Comparison of ENCODE assay signal across 8 mouse cellular contexts in genomic region chr3:84220748-84221147, GRCm38 (mm10). TPM values are rescaled to one million over a fixed set of nuclear protein-coding genes. Genes with fewer than 3 reads are reported as not detected.
DNase-seq lines count a peak whose midpoint lies in the region; ATAC-seq lines count a peak whose summit lies in the region.

No protein-coding gene starts in this region.

- H3K9ac ChIP-seq in intestine, embryonic 16.5 days (ENCODE audit: low read depth, low read length): peak overlapping the region; percentile 45; the same call in 1 of the 2 replicates
- H3K9ac ChIP-seq in midbrain, embryonic 11.5 days (ENCODE audit: low read length): peak overlapping the region; percentile 72
- peak overlapping the region; percentile 34 for H3K9ac ChIP-seq in stomach, embryonic 14.5 days (replicated peaks; ENCODE audit: low read depth, low read length)

- H3K9me3 ChIP-seq in intestine, embryonic 16.5 days (ENCODE audit: control insufficient read depth, low read length): no peaks in the 10 kb centered on the region
- no peaks in the 10 kb centered on the region for H3K9me3 ChIP-seq in limb, embryonic 10.5 days (replicated peaks)
- no peaks in the 10 kb centered on the region for H3K9me3 ChIP-seq in midbrain, embryonic 11.5 days (ENCODE audit: control insufficient read depth, low read length)
- no peaks in the 10 kb centered on the region for H3K9me3 ChIP-seq in stomach, embryonic 14.5 days (ENCODE audit: control insufficient read depth, low read depth, low read length)

- peak overlapping the region; percentile 56 for H3K4me2 ChIP-seq in intestine, embryonic 16.5 days (ENCODE audit: low read depth, low read length)
- peak overlapping the region; percentile 67 for H3K4me2 ChIP-seq in midbrain, embryonic 11.5 days
- H3K4me2 ChIP-seq in stomach, embryonic 14.5 days (replicated peaks; ENCODE audit: low read depth, low read length): peak overlapping the region; percentile 74

- no peak overlapping the region for H3K27ac ChIP-seq in intestine, embryonic 16.5 days (ENCODE audit: low read length)
- peak overlapping the region; percentile 80 for H3K27ac ChIP-seq in limb, embryonic 10.5 days
- peak overlapping the region; percentile 79 for H3K27ac ChIP-seq in midbrain, embryonic 11.5 days (ENCODE audit: low read depth, low read length)
- no peak overlapping the region; the same call in 1 of the 2 replicates for H3K27ac ChIP-seq in stomach, embryonic 14.5 days (ENCODE audit: low read length)

- peak; percentile 79 to 88 for DNase-seq in left cerebral cortex, adult 18-20 months (ENCODE audit: low spot score in 2 of 2)
- DNase-seq in left cerebral cortex, adult 11 months (ENCODE audit: low spot score): no peak
- peak; percentile 88 for DNase-seq in embryo, embryonic 10 days (ENCODE audit: low spot score)
- DNase-seq in limb, embryonic 10.5 days (ENCODE audit: low spot score): peak; percentile 65
- peak; percentile 96 for DNase-seq in midbrain, embryonic 11.5 days (ENCODE audit: low spot score, missing footprints)

- H3K36me3 ChIP-seq in intestine, embryonic 16.5 days (ENCODE audit: control insufficient read depth, insufficient read depth, low read length): no peaks in the 10 kb centered on the region
- no peaks in the 10 kb centered on the region for H3K36me3 ChIP-seq in limb, embryonic 10.5 days
- no peaks in the 10 kb centered on the region for H3K36me3 ChIP-seq in midbrain, embryonic 11.5 days (ENCODE audit: control insufficient read depth, insufficient read depth, low read length)
- H3K36me3 ChIP-seq in stomach, embryonic 14.5 days (ENCODE audit: control insufficient read depth, insufficient read depth, low read length): no peaks in the 10 kb centered on the region

- no peaks in the 10 kb centered on the region for H3K27me3 ChIP-seq in intestine, embryonic 16.5 days (replicated peaks; ENCODE audit: control insufficient read depth, insufficient read depth, low read length)
- peaks cover 8% of the 10 kb centered on the region; the same call in 1 of the 2 replicates for H3K27me3 ChIP-seq in limb, embryonic 10.5 days (ENCODE audit: low read depth, poor library complexity, severe bottlenecking)
- H3K27me3 ChIP-seq in midbrain, embryonic 11.5 days (ENCODE audit: control insufficient read depth, insufficient read depth, low read length): no peaks in the 10 kb centered on the region
- H3K27me3 ChIP-seq in stomach, embryonic 14.5 days (ENCODE audit: control insufficient read depth, insufficient read depth, low read length): no peaks in the 10 kb centered on the region

- H3K4me3 ChIP-seq in intestine, embryonic 16.5 days (ENCODE audit: low read length): peak overlapping the region; percentile 46
- H3K4me3 ChIP-seq in limb, embryonic 10.5 days: peak overlapping the region; percentile 64
- peak overlapping the region; percentile 48 for H3K4me3 ChIP-seq in midbrain, embryonic 11.5 days (ENCODE audit: low read depth, low read length)
- H3K4me3 ChIP-seq in stomach, embryonic 14.5 days (ENCODE audit: low read depth, low read length): peak overlapping the region; percentile 36

- WGBS in intestine, embryonic 16.5 days: 10% methylated on average over 11 of the region's 11 CpGs
- under 1% methylated on average over 11 of the region's 11 CpGs for WGBS in limb, embryonic 10.5 days
- WGBS in midbrain, embryonic 11.5 days: under 1% methylated on average over 11 of the region's 11 CpGs
- WGBS in stomach, embryonic 14.5 days: under 1% methylated on average over 11 of the region's 11 CpGs

- ATAC-seq in granulocyte monocyte progenitor cell, adult 5-6 weeks (replicated peaks; ENCODE audit: poor library complexity, severe bottlenecking): peak; percentile 58
- ATAC-seq in intestine, embryonic 16.5 days: peak; percentile 55; the same call in 1 of the 2 replicates
- ATAC-seq in midbrain, embryonic 11.5 days (ENCODE audit: low FRiP score): peak; percentile 79
- peak; percentile 53; the same call in 1 of the 2 replicates for ATAC-seq in stomach, embryonic 14.5 days (ENCODE audit: insufficient number of reproducible peaks, insufficient read depth, low FRiP score, low read depth)

- peaks cover 8% of the 10 kb centered on the region for H3K4me1 ChIP-seq in intestine, embryonic 16.5 days (ENCODE audit: control insufficient read depth, insufficient read depth, low read length)
- H3K4me1 ChIP-seq in limb, embryonic 10.5 days: peaks cover 29% of the 10 kb centered on the region
- H3K4me1 ChIP-seq in midbrain, embryonic 11.5 days (ENCODE audit: control insufficient read depth, insufficient read depth, low read length): peaks cover 28% of the 10 kb centered on the region
- H3K4me1 ChIP-seq in stomach, embryonic 14.5 days (ENCODE audit: control insufficient read depth, insufficient read depth, low read length): peaks cover 15% of the 10 kb centered on the region; the same call in 1 of the 2 replicates

RNA-seq across cellular contexts. Expression of gene Gm6525, which starts 46.8 kb away (rescaled TPM):
- total RNA-seq in left cerebral cortex, adult 18-20 months (2021): not detected
- total RNA-seq in granulocyte monocyte progenitor cell, adult 5-6 weeks (2014; fragmentation: Nextera tagmentation): not detected in 2 replicates
- 0.15 TPM in 1 of 2 replicates, not detected in the other for total RNA-seq in granulocyte monocyte progenitor cell, adult 5-6 weeks (2017)
- 1.2 and 1.4 TPM in 2 replicates for polyA plus RNA-seq in intestine, embryonic 16.5 days (2015; fragmentation: Nextera tagmentation; extraction: Ambion mirVana)
- 0.58 and 0.60 TPM in 2 replicates for polyA plus RNA-seq in limb, embryonic 10.5 days (2016; fragmentation: Nextera tagmentation; extraction: Ambion mirVana)
- 0.83 and 1.4 TPM in 2 replicates for polyA plus RNA-seq in midbrain, embryonic 11.5 days (2014; fragmentation: Nextera tagmentation; extraction: Ambion mirVana)
- 1.2 and 1.7 TPM in 2 replicates for polyA plus RNA-seq in stomach, embryonic 14.5 days (2014; fragmentation: Nextera tagmentation; extraction: Ambion mirVana)

Comparison
In these comparisons a context has a peak if more than half of its experiments do, and no peak if none do; other contexts are left out.
1. H3K27ac ChIP-seq: peak in limb, embryonic 10.5 days (single experiment) and midbrain, embryonic 11.5 days (single experiment); none in intestine, embryonic 16.5 days (single experiment) and stomach, embryonic 14.5 days (single experiment).
2. Peak in every context shown above with its lines, with median percentiles within 50 percentile points of each other: ATAC-seq, H3K4me2 ChIP-seq, H3K4me3 ChIP-seq and H3K9ac ChIP-seq.